Mouse (Mus musculus) ES-E14 (cell line): Measurements from ENCODE around the gene Tnrc18. TPM values are rescaled to one million over a fixed set of nuclear protein-coding genes. Genes with fewer than 3 reads are reported as not detected.

Experiments
- DNase-seq: peaks from one replicate; pipeline ENCODE4 v3.0.0-alpha.2; 2013; ENCODE audit warnings: low read depth, low spot score
- H3K27ac ChIP-seq: 2 replicates; pipeline ENCODE4 v1.5.1; 2012; ENCODE audit warnings: low read depth, mild to moderate bottlenecking, low read length, moderate library complexity, mixed read lengths; ENCODE audit not compliant: poor library complexity, insufficient read depth, severe bottlenecking
- H3K36me3 ChIP-seq: 2 replicates; pipeline ENCODE4 v1.6.1; 2012; ENCODE audit warnings: mild to moderate bottlenecking, low read length, moderate library complexity, mixed read lengths; ENCODE audit not compliant: control insufficient read depth, poor library complexity, insufficient read depth, severe bottlenecking
- H3K4me1 ChIP-seq, 2 experiments: fragments of 150-350 bp in 1 of 2; sonication (generic) in 1 of 2; 2 replicates each; pipeline ENCODE4 v1.6.1; 2012; ENCODE audit warnings: low read length in 2 of 2, mild to moderate bottlenecking in 1 of 2, mixed read lengths in 1 of 2; ENCODE audit not compliant: control insufficient read depth in 2 of 2, insufficient read depth in 2 of 2, poor library complexity in 1 of 2
- H3K4me3 ChIP-seq, 2 experiments: fragments of 150-350 bp in 1 of 2; sonication (generic) in 1 of 2; 2 replicates each; pipeline ENCODE4 v1.5.1; 2012; ENCODE audit warnings: low read length in 2 of 2, low read depth in 1 of 2, mild to moderate bottlenecking in 1 of 2, mixed read lengths in 1 of 2; ENCODE audit not compliant: insufficient read depth in 1 of 2, poor library complexity in 1 of 2, severe bottlenecking in 1 of 2
- H3K9ac ChIP-seq: 2 replicates; pipeline ENCODE4 v1.6.1; 2012; ENCODE audit warnings: low read depth, mild to moderate bottlenecking, low read length, mixed read lengths; ENCODE audit not compliant: poor library complexity, insufficient read depth, severe bottlenecking
- H3K9me3 ChIP-seq: fragments of 150-350 bp; sonication (generic); 2 replicates; pipeline ENCODE4 v1.6.1; 2012; ENCODE audit warnings: low read depth, mild to moderate bottlenecking, low read length; ENCODE audit not compliant: control insufficient read depth, insufficient read depth
- CHD2 ChIP-seq: IDR thresholded peaks from 2 replicates; pipeline ENCODE4 v1.6.1; 2014; ENCODE audit warnings: mild to moderate bottlenecking, low read depth, low read length, inconsistent platforms
- HCFC1 ChIP-seq: IDR thresholded peaks from 2 replicates; pipeline ENCODE4 v1.6.1; 2012; ENCODE audit warnings: low read length, inconsistent platforms, borderline replicate concordance; ENCODE audit not compliant: insufficient read depth
- MAFK ChIP-seq: IDR thresholded peaks from 2 replicates; pipeline ENCODE4 v1.6.1; 2014; ENCODE audit warnings: mild to moderate bottlenecking, low read depth, low read length, inconsistent platforms; ENCODE audit not compliant: insufficient read depth
- ZC3H11A ChIP-seq: IDR thresholded peaks from 2 replicates; pipeline ENCODE4 v1.6.1; 2012; ENCODE audit warnings: low read depth, mild to moderate bottlenecking, inconsistent platforms, low read length, borderline replicate concordance
- ZNF384 ChIP-seq: IDR thresholded peaks from 2 replicates; pipeline ENCODE4 v1.6.1; 2012; ENCODE audit warnings: low read depth, low read length, inconsistent platforms
- in situ Hi-C, 2 experiments: fragments of 600-800 bp; cut with MboI; formaldehyde crosslinking; loops; one replicate each; pipeline ENCODE4 v1.15.1; 2025; ENCODE audit warnings: low sequenced_read_pairs in 2 of 2, inconsistent platforms in 1 of 2; ENCODE audit not compliant: unreplicated experiment in 2 of 2
- total RNA-seq: library from RNA; depleted of rRNA; stranded (reverse); fragments of 300-350 nt; gene quantifications from 2 replicates; pipeline ENCODE4 v1.2.3, GENCODE M21; 2012

Gene Tnrc18
- total RNA-seq, 1 experiment, result 20.7 TPM

DNA sequence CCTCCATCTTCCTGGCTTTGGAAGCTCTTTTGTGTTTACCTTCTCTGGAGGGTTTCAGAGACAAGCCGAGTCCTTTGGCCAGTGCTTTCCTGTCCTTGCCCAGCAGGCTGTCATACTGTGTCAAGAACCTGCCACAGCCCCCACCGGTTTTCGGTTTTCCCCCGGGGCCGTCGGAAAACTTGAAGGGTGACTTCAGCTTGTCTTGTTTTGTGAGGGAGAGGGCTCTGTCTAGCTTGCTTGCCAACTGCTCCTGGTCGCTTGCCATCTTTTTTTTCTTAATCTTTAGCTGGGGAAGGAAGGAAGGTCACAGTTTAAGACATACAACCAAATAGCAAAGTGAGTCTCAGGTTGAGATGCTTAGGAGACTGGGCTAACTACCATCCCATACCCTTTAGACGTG, 57.7 kb downstream of the Tnrc18 start:
- in situ Hi-C loops, result no loop called here
- H3K36me3 ChIP-seq, result peaks cover 13% of the 10 kb centered on the region

DNA sequence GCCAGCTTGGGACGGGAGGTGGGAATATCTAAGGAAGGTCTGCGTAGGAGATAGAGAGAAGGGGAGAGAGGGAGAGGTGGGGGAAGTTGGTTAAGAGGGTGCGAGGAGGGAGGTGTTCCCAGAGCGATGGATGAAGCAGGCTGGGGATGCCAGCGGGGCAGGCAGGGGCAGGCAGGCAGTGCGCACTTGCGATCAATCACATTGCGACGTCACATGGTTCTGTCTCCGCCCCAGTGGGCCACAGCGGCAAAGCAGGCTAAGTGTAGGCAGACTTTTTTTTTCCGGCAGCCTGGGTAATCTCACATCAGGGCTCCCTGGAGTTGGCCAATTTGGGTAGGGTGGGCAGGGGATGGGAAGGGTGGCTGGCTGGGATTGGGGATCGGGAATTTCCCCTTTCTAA, 65.2 kb downstream of the Tnrc18 start:
- no peak for DNase-seq
- H3K9me3 ChIP-seq, result no peaks in the 10 kb centered on the region
- in situ Hi-C loops, result no loop called here
- H3K27ac ChIP-seq, result no peak overlapping the region
- TF ChIP-seq ZNF384 (peak; percentile 22; the same call in 1 of the 2 replicates), MAFK (no peak)
- H3K4me3 ChIP-seq, result peak overlapping the region; percentile 9 to 23; a peak in 3 of 4 replicates
- H3K4me1 ChIP-seq, result peaks cover 0 to 10% of the 10 kb centered on the region in 2 experiments; a peak in 1 of 4 replicates
- peak overlapping the region; percentile 29; the same call in 1 of the 2 replicates for H3K9ac ChIP-seq
- peaks cover 9% of the 10 kb centered on the region; the same call in 1 of the 2 replicates for H3K36me3 ChIP-seq

More for the DNA sequence above, 57.7 kb downstream of the Tnrc18 start:
- no peak overlapping the region for H3K4me3 ChIP-seq
- no peak overlapping the region for H3K9ac ChIP-seq
- TF ChIP-seq CHD2 (no peak), HCFC1 (no peak), ZC3H11A (no peak), MAFK (no peak), ZNF384 (no peak)
- peaks cover 0 to 4% of the 10 kb centered on the region in 2 experiments; a peak in 1 of 4 replicates for H3K4me1 ChIP-seq
- no peak overlapping the region for H3K27ac ChIP-seq
- no peaks in the 10 kb centered on the region for H3K9me3 ChIP-seq
- DNase-seq, result no peak

DNA sequence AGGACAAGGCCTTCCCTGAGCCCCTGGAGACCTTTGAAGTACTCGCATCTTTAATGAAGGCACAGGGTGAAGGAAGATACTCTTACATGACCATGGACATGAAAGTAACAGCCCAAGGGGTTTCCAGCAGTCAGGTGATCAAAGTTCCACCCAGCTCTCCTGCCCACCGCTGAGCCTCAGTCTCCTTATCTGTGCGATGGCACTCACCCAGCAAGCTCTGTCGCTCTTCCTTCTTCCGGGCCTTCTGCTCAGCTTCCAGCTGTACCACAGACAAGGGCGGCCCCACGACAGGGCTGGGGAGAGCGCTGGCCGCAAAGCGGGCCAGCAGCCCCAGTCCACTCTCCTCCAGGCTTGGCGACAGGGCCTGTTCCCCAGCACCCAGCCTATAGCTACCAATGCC, 67.3 kb downstream of the Tnrc18 start:
- in situ Hi-C loops, result no loop called here
- no peak for TF ChIP-seq HCFC1
- TF ChIP-seq CHD2, result no peak
- TF ChIP-seq MAFK, result no peak
- no peak for TF ChIP-seq ZNF384
- no peak for TF ChIP-seq ZC3H11A
- Histone ChIP-seq H3K27ac (no peak overlapping the region), H3K4me1 (peaks cover 3 to 10% of the 10 kb centered on the region in 2 experiments; a peak in 2 of 4 replicates), H3K9ac (no peak overlapping the region), H3K4me3 (no peak overlapping the region), H3K9me3 (no peaks in the 10 kb centered on the region), H3K36me3 (peaks cover 7% of the 10 kb centered on the region; the same call in 1 of the 2 replicates)
- DNase-seq, result no peak

DNA sequence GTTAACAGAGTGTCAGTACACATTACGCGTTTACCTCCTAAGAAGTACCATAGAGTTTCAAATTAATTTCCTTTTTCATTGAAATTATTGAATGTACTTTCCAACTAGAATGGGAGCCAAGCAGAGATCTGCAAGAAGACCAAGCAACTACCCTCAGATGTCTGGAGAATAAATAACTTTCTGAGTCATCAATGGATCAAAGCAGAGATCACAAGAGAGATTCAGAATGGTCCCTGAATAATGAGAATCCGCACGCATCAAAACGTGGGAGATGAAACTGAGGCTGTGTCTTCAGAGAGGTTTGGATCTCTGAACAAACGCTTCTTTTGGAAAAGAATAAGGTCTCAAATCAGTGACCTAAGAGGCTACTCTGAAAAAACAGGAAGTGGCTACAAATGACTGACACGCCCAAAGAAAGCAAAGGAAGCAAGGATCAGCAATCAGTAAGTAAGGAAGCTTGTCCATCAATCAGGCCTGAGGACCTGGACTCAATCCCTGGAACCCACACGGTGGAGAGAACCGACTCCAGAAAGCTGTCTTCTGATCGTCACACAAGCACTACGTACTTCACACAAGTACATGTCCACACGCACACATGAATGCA, 70.3 kb downstream of the Tnrc18 start:
- no peaks in the 10 kb centered on the region for H3K9me3 ChIP-seq
- DNase-seq, result no peak
- peaks cover 10% of the 10 kb centered on the region; the same call in 1 of the 2 replicates for H3K36me3 ChIP-seq
- no peak overlapping the region for H3K4me3 ChIP-seq
- H3K4me1 ChIP-seq, result peaks cover 3 to 6% of the 10 kb centered on the region in 2 experiments; a peak in 3 of 4 replicates
- TF ChIP-seq MAFK (no peak), HCFC1 (no peak)
- no peak overlapping the region for H3K27ac ChIP-seq
- in situ Hi-C loops, result no loop called here
- no peak overlapping the region for H3K9ac ChIP-seq

DNA sequence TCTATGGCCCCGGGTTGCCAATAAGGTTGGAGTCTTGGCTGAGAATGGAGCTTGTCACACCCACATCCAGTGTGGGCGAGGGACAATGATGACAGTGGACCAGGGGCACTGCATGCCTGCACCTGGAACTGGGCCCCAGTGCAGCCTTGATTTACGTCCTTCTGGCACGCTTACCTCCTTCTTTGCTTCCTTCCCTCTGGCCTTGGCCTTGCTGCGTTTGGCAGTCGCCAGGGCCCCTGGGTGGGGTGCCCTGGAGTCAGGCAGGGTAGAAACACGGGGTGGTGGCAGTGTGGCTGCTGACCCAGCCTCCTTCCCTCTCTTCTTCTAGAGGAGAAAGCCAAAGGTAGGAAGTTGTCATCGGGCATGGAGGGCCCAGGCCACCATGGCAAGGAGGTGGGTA, 77.5 kb downstream of the Tnrc18 start:
- in situ Hi-C loops, result no loop called here
- Histone ChIP-seq H3K4me3 (no peak overlapping the region), H3K9me3 (no peaks in the 10 kb centered on the region), H3K4me1 (peaks cover 0 to 10% of the 10 kb centered on the region in 2 experiments; a peak in 2 of 4 replicates), H3K9ac (no peak overlapping the region), H3K36me3 (peaks cover 18% of the 10 kb centered on the region), H3K27ac (no peak overlapping the region)
- no peak for TF ChIP-seq ZC3H11A
- no peak for TF ChIP-seq HCFC1
- TF ChIP-seq ZNF384, result no peak
- TF ChIP-seq CHD2, result no peak
- no peak for TF ChIP-seq MAFK
- no peak for DNase-seq
